Comparison of ENCODE assay signal across 8 mouse cellular contexts in genomic region chr2:70620225-70620624, GRCm38 (mm10). TPM values are rescaled to one million over a fixed set of nuclear protein-coding genes. Genes with fewer than 3 reads are reported as not detected.
A peak's percentile ranks its signal among the peaks of the same experiment; 100 is the strongest.
DNase-seq lines count a peak whose midpoint lies in the region; ATAC-seq lines count a peak whose summit lies in the region.

No protein-coding gene starts in this region.

- DNase-seq in kidney, adult 8-10 months = peak; percentile 5 to 31
- DNase-seq in kidney, adult 11 months = no peak
- DNase-seq in ZHBTc4 (ENCODE audit: low read depth, low spot score) = peak; percentile 95
- DNase-seq in embryo, embryonic 11 days = peak; percentile 85
- peak; percentile 49 for DNase-seq in layer of hippocampus, adult 9-11 months
- DNase-seq in telencephalon, adult 2 months (ENCODE audit: low read depth, low spot score) = peak; percentile 39
- DNase-seq in urinary bladder, postnatal 36 days (ENCODE audit: low spot score in 2 of 2) = no peak

- 0 out of 2 replicates have a peak, but pooled peaks have one; percentile 34 for ATAC-seq in megakaryocyte-erythroid progenitor cell, adult 5-6 weeks (replicated peaks; ENCODE audit: low FRiP score, low TSS enrichment, poor library complexity, severe bottlenecking)

RNA-seq across cellular contexts. Expression of gene Gorasp2, which starts 41.2 kb away (rescaled TPM):
- 59.4 and 78.4 TPM in 2 replicates for total RNA-seq in megakaryocyte-erythroid progenitor cell, adult 5-6 weeks (2014; fragmentation: Nextera tagmentation)
- 34.4 and 41.5 TPM in 2 replicates for total RNA-seq in megakaryocyte-erythroid progenitor cell, adult 5-6 weeks (2017)

RNA-seq across cellular contexts. Expression of gene Gm26558, which starts 41.7 kb away (rescaled TPM):
- not detected in 2 replicates for total RNA-seq in megakaryocyte-erythroid progenitor cell, adult 5-6 weeks (2014; fragmentation: Nextera tagmentation)
- total RNA-seq in megakaryocyte-erythroid progenitor cell, adult 5-6 weeks (2017) = not detected in 2 replicates

Comparison
In these comparisons a context has a peak if more than half of its experiments do, and no peak if none do; other contexts are left out.
1. DNase-seq: peak in kidney, adult 8-10 months (2 of 2), ZHBTc4 (single experiment), embryo, embryonic 11 days (single experiment), layer of hippocampus, adult 9-11 months (single experiment) and telencephalon, adult 2 months (single experiment); none in kidney, adult 11 months (single experiment) and urinary bladder, postnatal 36 days (0 of 2).